Mouse (Mus musculus) cerebellum, adult 8-10 months (tissue): ENCODE measurements at regions not wholly inside any gene's neighbourhood (a gene's known extent, or its start where the extent isn't known, plus 50 kb on each side); places are given as distances from the start of the nearest gene placed in this dataset.
"Not testable (repeated sequence)": the region's sequence is repeated elsewhere in the genome, so short reads cannot be mapped to it uniquely, and the experiment has no call there.

Source experiments
- DNase-seq: peaks from one replicate; pipeline ENCODE4 v3.0.0; 2022

DNA sequence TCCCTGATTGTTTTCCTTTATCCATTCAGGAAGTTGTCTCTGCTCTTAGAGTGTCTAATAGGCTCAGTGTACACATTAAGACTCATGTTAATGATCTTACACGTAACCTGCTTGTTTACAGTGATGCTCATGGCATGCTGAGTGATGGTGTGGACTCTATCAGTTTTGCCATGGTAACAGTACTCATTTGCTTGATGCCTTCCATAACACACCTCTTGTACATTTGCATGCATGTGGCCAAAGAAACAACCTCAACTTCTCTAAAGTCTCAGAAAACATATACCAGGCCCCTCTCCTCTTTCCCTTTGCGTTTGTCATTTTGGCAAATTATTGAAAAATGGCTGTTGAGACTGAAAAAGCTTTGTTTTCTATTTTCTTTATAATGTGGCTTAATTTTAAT is 155.0 kb downstream of the Ube2e3 start:
- no peak for DNase-seq

DNA sequence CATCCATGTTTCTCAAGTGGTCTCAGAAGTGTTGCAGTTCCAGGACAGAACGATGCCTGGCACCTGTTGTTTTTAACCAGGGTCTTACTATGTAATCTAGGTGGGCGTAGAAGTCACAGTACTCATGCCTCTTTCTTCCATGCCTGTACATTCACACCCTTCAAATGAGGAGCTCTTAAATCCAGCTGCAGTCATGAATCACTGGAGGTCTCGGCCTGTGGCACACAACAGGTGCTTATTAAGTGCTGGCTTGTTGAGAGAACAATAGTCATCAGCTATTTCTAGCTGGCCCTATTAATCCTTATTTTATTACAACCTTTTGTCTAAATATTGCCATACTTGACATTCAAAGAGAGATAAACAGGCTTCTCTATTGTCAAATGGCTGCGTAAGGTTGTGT is 157.8 kb downstream of the Ube2e3 start:
- no peak for DNase-seq

DNA sequence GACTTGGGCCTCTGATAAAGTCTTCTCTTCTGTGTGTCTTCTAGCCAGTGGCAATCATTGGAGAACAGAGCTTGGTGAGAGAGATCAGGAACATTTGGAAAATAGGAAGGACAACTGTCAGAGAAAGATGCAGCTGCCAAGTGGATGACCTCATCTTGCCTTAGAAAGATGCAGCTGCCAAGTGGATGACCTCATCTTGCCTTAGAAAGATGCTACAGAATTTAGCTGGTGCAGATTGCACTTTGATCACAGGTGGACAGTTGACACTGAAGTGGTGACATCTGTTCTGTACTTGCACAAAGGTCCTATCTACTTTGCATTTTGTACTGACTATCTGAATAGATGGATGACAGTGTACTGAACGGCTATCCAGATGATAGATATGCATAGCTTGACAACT is 163.1 kb downstream of the Ube2e3 start:
- no peak for DNase-seq

- no peak for DNase-seq
These were observed 168.4 kb downstream of the Ube2e3 start for GRCm38 (mm10) chr2:79036296-79036695.

GRCm38 (mm10) chr2:79038624-79039023 is 170.7 kb downstream of the Ube2e3 start:
- DNase-seq, result no peak

DNA sequence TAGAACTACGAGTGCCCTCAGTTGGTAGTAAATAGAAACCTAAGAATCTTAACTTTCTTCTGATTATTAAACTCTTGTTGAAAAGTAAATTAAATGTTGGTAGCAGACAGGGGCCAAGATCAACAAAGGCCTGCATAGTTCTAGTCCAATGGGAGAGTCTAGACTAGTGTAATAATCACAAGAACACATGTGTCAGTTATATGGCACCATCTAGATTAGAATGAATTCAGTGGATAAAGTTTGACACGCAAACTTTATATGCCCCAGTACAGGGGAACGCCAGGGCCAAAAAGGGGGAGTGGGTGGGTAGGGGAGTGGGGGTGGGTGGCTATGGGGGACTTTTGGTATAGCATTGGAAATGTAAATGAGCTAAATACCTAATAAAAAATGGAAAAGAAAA is 176.9 kb downstream of the Ube2e3 start:
- DNase-seq, result not testable (repeated sequence)

DNA sequence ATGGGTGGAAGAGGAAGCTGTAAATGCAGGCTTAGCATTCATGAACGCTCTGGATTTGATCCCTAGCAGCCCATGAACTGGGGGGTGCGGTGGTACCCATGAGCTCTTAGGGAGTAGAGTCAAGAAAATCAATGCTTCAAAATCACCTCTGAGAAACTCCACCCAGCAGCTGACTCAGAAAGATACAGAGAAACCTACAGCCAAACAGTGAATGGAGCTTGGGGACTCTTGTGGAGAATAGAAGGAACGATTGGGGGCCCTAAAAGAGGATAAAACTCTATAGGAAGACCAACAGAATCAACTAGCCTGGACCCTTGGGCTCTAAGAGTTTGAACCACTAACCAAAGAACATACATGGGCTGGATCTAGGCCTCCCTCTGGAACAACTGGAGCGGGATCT is 177.6 kb downstream of the Ube2e3 start:
- DNase-seq, result no peak

GRCm38 (mm10) chr2:79048020-79048419 is 180.1 kb downstream of the Ube2e3 start:
- peak; percentile 48 for DNase-seq

GRCm38 (mm10) chr2:79048777-79049537 is 181.0 kb downstream of the Ube2e3 start:
- DNase-seq, result no peak

DNA sequence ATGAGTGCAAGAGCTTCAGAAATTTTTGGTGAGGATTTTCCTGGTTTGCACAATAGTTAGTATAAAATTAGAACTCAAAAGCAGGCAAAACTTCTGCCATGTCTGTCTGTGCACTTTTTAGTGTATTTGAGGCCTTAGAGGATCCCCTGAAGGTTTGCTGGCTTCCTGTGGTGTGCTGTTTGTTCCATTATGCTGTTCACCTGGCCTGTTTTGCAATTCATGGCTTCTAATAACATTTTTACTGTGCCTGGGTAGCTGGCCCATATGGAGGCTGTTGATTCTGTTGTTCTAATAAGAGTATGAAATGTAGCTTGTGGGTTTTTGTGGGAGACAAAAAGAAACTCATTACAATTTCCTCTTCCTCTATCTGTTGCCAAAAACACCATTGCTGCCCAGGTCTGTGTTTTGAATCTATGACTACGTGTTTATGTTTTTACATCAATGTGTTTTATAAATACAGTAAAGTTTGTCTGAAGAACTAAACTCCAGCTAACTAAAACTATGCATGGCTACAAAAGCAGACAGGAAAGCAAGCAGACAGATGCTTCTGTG is 182.6 kb downstream of the Ube2e3 start:
- no peak for DNase-seq

DNA sequence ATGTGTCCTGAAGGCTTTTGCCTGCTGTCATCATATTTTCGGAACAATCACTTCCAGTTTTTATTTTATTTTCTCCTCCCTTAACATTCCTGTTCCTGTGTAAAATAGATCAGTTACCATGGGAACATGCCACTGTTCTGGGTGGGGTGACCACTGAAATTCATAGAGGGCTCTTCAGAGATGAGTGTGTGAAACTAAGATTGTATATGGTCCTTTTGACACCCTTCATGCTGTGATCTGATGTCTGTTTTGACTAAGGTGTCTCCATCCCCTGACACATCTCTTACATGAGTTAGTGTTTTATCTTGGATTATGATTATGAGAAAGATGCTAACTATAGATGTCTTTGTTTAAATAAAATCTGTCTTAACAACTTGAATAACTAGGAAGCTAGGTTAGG is 184.3 kb downstream of the Ube2e3 start:
- no peak for DNase-seq

DNA sequence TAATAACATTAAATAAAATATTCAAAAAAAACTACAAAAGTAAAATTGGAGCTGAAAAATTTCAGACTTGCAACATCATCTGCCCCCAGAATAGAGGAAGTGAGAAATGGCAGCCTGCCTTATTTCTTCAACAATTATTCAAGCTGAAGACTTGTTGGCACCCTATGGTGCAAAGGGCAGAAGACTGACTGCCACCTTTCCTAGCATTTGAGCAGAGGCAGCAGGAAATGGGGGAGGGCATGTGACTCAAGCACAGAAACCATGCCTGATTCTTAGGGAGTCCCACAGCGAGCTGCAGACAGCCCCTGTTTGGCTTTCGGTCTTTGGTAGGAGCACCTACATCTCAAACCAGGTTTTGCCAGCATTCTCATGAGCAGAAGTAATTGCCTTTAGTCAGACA is 188.2 kb downstream of the Ube2e3 start:
- DNase-seq, result no peak

- DNase-seq, result no peak
These were observed 191.4 kb downstream of the Ube2e3 start for GRCm38 (mm10) chr2:79059115-79059943.

DNA sequence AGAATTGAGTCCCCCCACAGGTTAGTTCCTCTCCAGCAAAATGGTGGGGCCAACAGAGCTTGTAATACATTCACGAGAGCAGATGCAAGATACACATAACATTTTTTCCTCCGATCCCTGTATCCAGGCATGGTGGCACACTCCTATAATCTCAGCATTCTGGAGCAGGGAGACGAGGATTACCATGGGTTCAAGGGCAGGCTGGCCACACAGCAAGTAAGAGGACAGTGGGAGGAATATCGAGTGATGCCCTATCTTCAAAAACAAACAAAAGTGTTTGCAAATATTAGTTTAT is 192.0 kb downstream of the Ube2e3 start:
- DNase-seq, result no peak

GRCm38 (mm10) chr2:79060320-79060719 is 192.4 kb downstream of the Ube2e3 start:
- no peak for DNase-seq

- no peak for DNase-seq
These were observed 193.6 kb upstream of the Itga4 start for GRCm38 (mm10) chr2:79061645-79062044.

GRCm38 (mm10) chr2:79062196-79062636 is 193.0 kb upstream of the Itga4 start:
- no peak for DNase-seq

- DNase-seq, result no peak
These were observed 191.6 kb upstream of the Itga4 start for GRCm38 (mm10) chr2:79063641-79064040.

DNA sequence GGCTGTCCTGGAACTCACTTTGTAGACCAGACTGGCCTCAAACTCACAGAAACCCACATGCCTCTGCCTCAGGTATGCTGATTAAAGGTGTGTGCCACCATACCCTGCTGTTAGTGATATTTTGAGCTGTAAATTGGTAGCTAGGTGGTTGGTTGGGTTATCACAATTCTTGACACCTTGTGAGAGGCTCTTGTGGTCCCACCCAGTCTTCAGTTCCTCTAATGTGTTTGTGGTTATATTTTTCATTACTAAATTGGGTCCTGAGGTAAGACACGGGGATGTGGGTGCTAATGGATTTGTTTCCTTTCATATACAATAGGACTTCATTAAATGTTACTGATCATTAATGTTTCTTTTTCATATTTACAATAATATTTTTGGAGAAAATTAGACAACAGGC is 189.9 kb upstream of the Itga4 start:
- no peak for DNase-seq

GRCm38 (mm10) chr2:79076115-79076514 is 179.1 kb upstream of the Itga4 start:
- no peak for DNase-seq

DNA sequence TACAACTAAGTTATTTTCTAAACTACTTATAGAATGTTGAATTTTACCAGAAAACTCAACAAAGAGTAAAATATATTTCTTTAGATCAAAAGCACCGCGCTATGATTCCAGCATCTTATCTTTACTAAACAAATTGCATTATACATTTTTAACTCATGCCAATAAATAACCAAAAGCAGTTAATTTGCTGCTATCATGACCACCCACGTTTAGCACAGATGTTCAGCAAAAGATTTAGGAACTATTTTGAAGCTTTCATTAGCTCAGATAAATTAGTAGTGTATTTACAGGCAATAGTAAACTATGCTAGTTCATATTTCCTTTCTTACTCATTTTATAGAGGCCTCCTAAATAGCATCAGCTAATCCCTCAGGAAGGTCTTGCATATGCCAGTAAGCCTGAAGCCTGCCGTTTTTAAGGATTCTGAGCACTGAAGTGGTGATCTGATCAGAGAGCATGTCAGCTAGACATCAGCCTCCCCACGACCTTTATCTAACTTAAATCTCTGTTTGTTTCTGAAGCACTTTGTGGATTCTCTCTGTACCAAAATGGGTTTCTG is 176.3 kb upstream of the Itga4 start:
- no peak for DNase-seq

DNA sequence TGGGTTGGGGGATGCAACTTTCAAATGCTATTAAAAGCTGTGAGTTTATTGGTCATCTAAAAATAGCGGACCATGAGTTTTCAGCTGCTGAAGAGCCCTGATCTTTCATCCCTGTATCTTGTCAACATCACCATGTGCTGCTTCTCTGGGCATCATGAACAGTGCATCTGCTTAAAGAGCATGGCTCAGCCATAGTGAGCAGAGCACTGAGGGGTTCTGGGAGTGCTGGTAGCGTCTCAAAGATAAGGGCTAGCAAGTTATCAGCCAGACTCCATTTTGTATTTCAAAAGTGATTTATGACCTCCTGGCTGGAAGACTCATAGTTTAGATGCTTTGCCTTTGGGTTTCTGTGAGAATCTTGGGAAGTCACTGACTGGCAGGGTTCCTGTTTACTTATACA is 173.5 kb upstream of the Itga4 start:
- no peak for DNase-seq

- DNase-seq, result no peak
These were observed 168.9 kb upstream of the Itga4 start for GRCm38 (mm10) chr2:79086280-79086679.
